Mouse (Mus musculus) small intestine, adult 2 months (tissue): ENCODE measurements around the gene Pbld2.

ENCODE experiments used
- CTCF ChIP-seq: fragments of 200-500 bp; IDR thresholded peaks from 2 replicates; pipeline ENCODE4 v1.5.1; 2012; ENCODE audit warnings: low read depth, mild to moderate bottlenecking, control low read depth, inconsistent platforms, low read length, moderate library complexity, mixed read lengths; ENCODE audit not compliant: insufficient replicate concordance, insufficient read length; ENCODE audit errors: extremely low read depth
- POLR2A ChIP-seq: fragments of 200-500 bp; IDR thresholded peaks from 2 replicates; pipeline ENCODE4 v1.6.1; 2012; ENCODE audit warnings: low read depth, mild to moderate bottlenecking, control low read depth, inconsistent platforms, low read length, moderate library complexity

DNA sequence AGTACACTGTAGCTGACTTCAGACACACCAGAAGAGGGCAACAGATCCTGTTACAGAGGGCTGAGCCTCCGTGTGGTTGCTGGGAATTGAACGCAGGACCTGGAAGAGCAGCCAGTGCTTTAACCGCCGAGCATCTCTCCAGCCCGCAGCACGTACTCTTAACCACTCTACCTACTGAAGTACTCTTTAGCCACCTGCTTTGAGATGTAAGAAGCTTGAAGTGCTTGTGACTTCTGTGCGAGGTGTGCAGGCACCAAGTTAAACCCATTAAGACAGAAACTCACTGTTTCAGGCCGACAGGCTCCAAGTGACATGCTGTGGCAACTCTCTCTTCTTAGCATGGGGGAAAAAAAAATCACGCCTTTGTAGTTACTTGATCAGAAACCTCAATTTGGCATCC lies 9.9 kb upstream of the Pbld2 start:
- TF ChIP-seq CTCF = no peak
- no peak for TF ChIP-seq POLR2A
